Mouse (Mus musculus) heart, postnatal 0 days (tissue): Measurements from ENCODE around the gene Spatc1l.

ENCODE experiments used
- CTCF ChIP-seq: IDR thresholded peaks from 2 replicates; pipeline ENCODE4 v1.5.1; 2016; ENCODE audit warnings: antibody characterized with exemption, control low read depth, low read depth
- EP300 ChIP-seq: IDR thresholded peaks from 2 replicates; pipeline ENCODE4 v1.6.1; 2016; ENCODE audit warnings: antibody characterized with exemption, low read depth

DNA sequence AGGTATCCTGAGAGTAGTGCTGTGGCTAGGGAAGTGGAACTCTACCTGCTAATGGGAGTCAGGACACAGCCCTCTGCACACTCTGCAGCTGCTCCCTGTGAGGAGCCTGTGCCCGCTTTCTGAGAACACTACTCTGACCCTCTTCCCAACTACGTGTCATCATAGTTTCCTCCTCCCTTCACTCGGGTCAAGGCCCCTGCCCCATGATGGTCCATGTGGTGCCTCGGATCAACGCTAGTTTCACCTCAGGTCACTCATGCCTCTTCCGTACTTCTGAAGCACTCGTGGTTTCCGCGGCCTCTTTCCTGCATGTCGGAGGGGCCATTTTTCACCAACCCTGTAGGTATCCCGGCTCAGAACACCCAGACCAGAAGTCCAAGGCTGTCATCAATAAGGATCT is 31.1 kb upstream of the Spatc1l start:
- TF ChIP-seq CTCF (no peak), EP300 (no peak)
